Mouse (Mus musculus): Measurements from ENCODE around the gene Pygo1. TPM values are rescaled to one million over a fixed set of nuclear protein-coding genes. Genes with fewer than 3 reads are reported as not detected.

Pygo1 gene
- polyA plus RNA-seq, 1 experiment from 2014 or later = 1.8 TPM

- TF ChIP-seq CTCF (IDR thresholded peaks at IDR 0.05) = no peak
- TF ChIP-seq EP300 (IDR thresholded peaks at IDR 0.05) = no peak
- H3K4me2 ChIP-seq (replicated peaks; ENCODE audit: low read depth, low read length) = no peak overlapping the region
- H3K4me3 ChIP-seq (ENCODE audit: low read depth, low read length) = no peak overlapping the region
- no peaks in the 10 kb centered on the region for H3K36me3 ChIP-seq (ENCODE audit: insufficient read depth, low read length)
- H3K9me3 ChIP-seq (ENCODE audit: low read length) = no peaks in the 10 kb centered on the region
- no peak overlapping the region for H3K27ac ChIP-seq (ENCODE audit: low read length)
- H3K27me3 ChIP-seq (replicated peaks; ENCODE audit: insufficient read depth, low read length) = no peaks in the 10 kb centered on the region
- DNase-seq (ENCODE audit: low spot score) (no peak), ATAC-seq (no peak)
- peaks cover 4% of the 10 kb centered on the region; the same call in 1 of the 2 replicates for H3K4me1 ChIP-seq (ENCODE audit: insufficient read depth, low read depth, low read length)
- WGBS = 70% methylated on average over 15 of the region's 15 CpGs
- H3K9ac ChIP-seq (replicated peaks; ENCODE audit: low read depth) = no peak overlapping the region
Observed at GRCm38 (mm10) chr9:72961959-72962358, 36.5 kb downstream of the Pygo1 start.

DNA sequence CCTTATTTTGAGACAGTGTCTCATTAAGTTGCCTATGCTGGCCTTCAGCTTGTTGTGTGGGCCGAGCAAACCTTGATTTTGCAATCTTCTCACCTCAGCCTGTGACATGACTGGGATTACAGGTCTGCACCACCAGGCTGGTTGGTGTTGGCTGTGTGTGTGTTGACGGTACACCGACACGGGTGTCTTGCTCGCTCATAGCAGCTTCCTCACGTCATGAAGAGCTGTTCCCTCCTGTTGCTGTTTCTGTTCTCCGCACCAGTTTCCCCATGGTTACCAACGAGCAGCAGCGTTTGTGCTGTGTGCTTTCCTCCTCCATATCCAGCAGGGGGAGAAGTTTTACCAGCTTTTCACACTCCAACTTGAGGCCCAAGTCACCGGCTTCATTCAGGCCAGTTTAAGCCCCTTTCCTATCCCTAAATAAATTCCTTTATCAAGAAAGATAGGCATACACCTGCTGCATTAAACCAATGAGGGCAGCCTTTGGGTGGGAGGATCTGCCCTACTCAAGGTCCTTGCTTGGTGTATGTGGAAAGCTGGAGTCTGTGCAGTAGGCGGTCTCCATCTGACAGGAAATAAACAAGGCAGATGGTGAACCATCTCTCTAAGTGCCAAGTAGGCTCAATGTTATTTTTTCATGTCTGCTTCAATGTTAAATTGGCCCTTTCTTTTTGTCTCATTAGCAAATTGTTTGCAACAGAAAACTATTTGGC lies 43.1 kb downstream of the Pygo1 start:
- peak; percentile 84 for ATAC-seq
- Histone ChIP-seq H3K4me1 (ENCODE audit: insufficient read depth, low read depth, low read length) (no peaks in the 10 kb centered on the region), H3K4me3 (ENCODE audit: low read depth, low read length) (no peak overlapping the region), H3K27me3 (replicated peaks; ENCODE audit: insufficient read depth, low read length) (no peaks in the 10 kb centered on the region), H3K36me3 (ENCODE audit: insufficient read depth, low read length) (no peaks in the 10 kb centered on the region), H3K4me2 (replicated peaks; ENCODE audit: low read depth, low read length) (0 out of 2 replicates have a peak overlapping the region, but pooled peaks have one; percentile 20), H3K9me3 (ENCODE audit: low read length) (no peaks in the 10 kb centered on the region), H3K9ac (replicated peaks; ENCODE audit: low read depth) (no peak overlapping the region), H3K27ac (ENCODE audit: low read length) (no peak overlapping the region)
- peak; percentile 87 for TF ChIP-seq CTCF (IDR thresholded peaks at IDR 0.05)
- no peak for TF ChIP-seq EP300 (IDR thresholded peaks at IDR 0.05)
- 24% methylated on average over 11 of the region's 11 CpGs for WGBS
- DNase-seq (ENCODE audit: low spot score) = peak; percentile 92

DNA sequence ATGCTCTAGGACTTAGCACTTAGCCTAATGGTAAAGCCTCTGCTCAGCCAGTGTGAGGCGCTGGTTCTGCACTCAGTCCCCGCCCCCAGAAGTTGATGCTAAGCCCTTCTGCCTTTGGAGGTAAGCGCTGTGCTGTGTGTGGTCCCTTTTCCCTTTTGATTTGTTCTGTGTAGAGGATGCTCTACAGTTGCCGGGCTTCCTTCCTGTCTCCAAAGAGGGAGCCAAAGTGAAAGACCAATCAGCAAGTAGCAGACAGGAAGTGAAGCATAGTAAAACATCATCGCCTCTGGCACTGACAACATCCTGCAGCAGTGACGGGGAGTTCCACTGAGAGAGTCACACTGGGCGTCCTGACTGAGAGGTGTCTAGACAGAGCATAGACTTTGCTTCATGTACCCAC lies 44.4 kb downstream of the Pygo1 start:
- TF ChIP-seq EP300 (IDR thresholded peaks at IDR 0.05) = no peak
- no peak for TF ChIP-seq CTCF (IDR thresholded peaks at IDR 0.05)
- 51% methylated on average over 7 of the region's 7 CpGs for WGBS
- DNase-seq (ENCODE audit: low spot score) = peak; percentile 28
- Histone ChIP-seq H3K27me3 (replicated peaks; ENCODE audit: insufficient read depth, low read length) (no peaks in the 10 kb centered on the region), H3K9ac (replicated peaks; ENCODE audit: low read depth) (no peak overlapping the region), H3K4me1 (ENCODE audit: insufficient read depth, low read depth, low read length) (no peaks in the 10 kb centered on the region), H3K9me3 (ENCODE audit: low read length) (no peaks in the 10 kb centered on the region), H3K4me2 (replicated peaks; ENCODE audit: low read depth, low read length) (no peak overlapping the region), H3K4me3 (ENCODE audit: low read depth, low read length) (no peak overlapping the region), H3K36me3 (ENCODE audit: insufficient read depth, low read length) (no peaks in the 10 kb centered on the region), H3K27ac (ENCODE audit: low read length) (no peak overlapping the region)
- peak; percentile 59 for ATAC-seq

DNA sequence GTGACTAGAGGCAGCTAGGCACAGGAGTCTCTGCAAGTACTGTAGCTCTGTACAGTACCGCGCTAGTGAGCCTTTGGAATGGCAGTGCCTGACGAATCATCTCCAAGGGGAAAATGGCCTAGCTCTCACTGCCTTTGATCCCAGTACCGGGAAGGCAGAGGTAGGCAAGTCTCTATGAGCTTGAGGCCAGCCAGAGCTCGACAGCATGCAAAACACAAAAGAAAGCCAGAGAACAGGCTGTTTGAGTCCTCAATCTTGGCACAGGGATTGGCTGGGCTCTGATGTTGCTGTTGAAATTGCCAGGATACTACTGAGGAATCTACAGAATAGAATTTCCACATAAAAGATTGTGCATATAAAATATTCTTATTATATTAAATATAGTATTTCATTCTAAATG lies 47.0 kb downstream of the Pygo1 start:
- Histone ChIP-seq H3K9ac (replicated peaks; ENCODE audit: low read depth) (no peak overlapping the region), H3K4me3 (ENCODE audit: low read depth, low read length) (no peak overlapping the region), H3K4me2 (replicated peaks; ENCODE audit: low read depth, low read length) (no peak overlapping the region), H3K36me3 (ENCODE audit: insufficient read depth, low read length) (no peaks in the 10 kb centered on the region), H3K9me3 (ENCODE audit: low read length) (no peaks in the 10 kb centered on the region), H3K27me3 (replicated peaks; ENCODE audit: insufficient read depth, low read length) (no peaks in the 10 kb centered on the region), H3K4me1 (ENCODE audit: insufficient read depth, low read depth, low read length) (no peaks in the 10 kb centered on the region), H3K27ac (ENCODE audit: low read length) (no peak overlapping the region)
- DNase-seq (ENCODE audit: low spot score) (no peak), ATAC-seq (no peak)
- WGBS = 83% methylated on average over 5 of the region's 5 CpGs
- no peak for TF ChIP-seq EP300 (IDR thresholded peaks at IDR 0.05)
- TF ChIP-seq CTCF (IDR thresholded peaks at IDR 0.05) = no peak

DNA sequence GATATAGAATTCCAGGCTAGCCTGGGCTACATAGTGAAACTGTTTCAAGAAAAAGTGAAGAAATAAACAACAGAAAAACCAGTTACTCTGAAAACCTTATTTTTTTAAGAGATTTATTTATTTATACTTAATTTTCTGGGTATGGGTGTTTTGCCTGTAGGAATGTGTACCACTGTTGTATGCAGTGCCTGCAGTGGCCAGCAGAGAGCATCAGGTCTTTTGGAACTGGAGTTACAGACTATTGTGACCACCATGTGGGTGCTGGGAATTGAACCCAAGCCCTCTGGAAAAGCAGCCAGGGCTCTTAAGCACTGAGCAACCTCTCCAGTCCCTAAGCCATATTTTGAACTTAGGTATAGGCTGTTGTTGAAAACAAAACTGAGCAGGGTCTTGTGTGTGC lies 47.5 kb downstream of the Pygo1 start:
- TF ChIP-seq EP300 (IDR thresholded peaks at IDR 0.05) = no peak
- TF ChIP-seq CTCF (IDR thresholded peaks at IDR 0.05) = no peak
- H3K4me1 ChIP-seq (ENCODE audit: insufficient read depth, low read depth, low read length) = no peaks in the 10 kb centered on the region
- no peak for ATAC-seq

GRCm38 (mm10) chr9:72974734-72975133 lies 49.3 kb downstream of the Pygo1 start:
- H3K27ac ChIP-seq (ENCODE audit: low read length) = no peak overlapping the region
- ATAC-seq = no peak

More for the DNA sequence above, 47.5 kb downstream of the Pygo1 start:
- H3K27me3 ChIP-seq (replicated peaks; ENCODE audit: insufficient read depth, low read length) = no peaks in the 10 kb centered on the region
- H3K9me3 ChIP-seq (ENCODE audit: low read length) = no peaks in the 10 kb centered on the region
- H3K9ac ChIP-seq (replicated peaks; ENCODE audit: low read depth) = no peak overlapping the region
- H3K4me3 ChIP-seq (ENCODE audit: low read depth, low read length) = no peak overlapping the region
- H3K4me2 ChIP-seq (replicated peaks; ENCODE audit: low read depth, low read length) = no peak overlapping the region
- H3K36me3 ChIP-seq (ENCODE audit: insufficient read depth, low read length) = no peaks in the 10 kb centered on the region
- DNase-seq (ENCODE audit: low spot score) = no peak
- H3K27ac ChIP-seq (ENCODE audit: low read length) = no peak overlapping the region

More at GRCm38 (mm10) chr9:72974734-72975133, 49.3 kb downstream of the Pygo1 start:
- no peak for TF ChIP-seq EP300 (IDR thresholded peaks at IDR 0.05)
- TF ChIP-seq CTCF (IDR thresholded peaks at IDR 0.05) = no peak
- no peaks in the 10 kb centered on the region for H3K36me3 ChIP-seq (ENCODE audit: insufficient read depth, low read length)
- H3K9ac ChIP-seq (replicated peaks; ENCODE audit: low read depth) = no peak overlapping the region
- 87% methylated on average over 5 of the region's 5 CpGs for WGBS
- H3K4me3 ChIP-seq (ENCODE audit: low read depth, low read length) = no peak overlapping the region
- no peaks in the 10 kb centered on the region for H3K9me3 ChIP-seq (ENCODE audit: low read length)
- no peak for DNase-seq (ENCODE audit: low spot score)
- no peaks in the 10 kb centered on the region for H3K27me3 ChIP-seq (replicated peaks; ENCODE audit: insufficient read depth, low read length)
- no peaks in the 10 kb centered on the region for H3K4me1 ChIP-seq (ENCODE audit: insufficient read depth, low read depth, low read length)
- no peak overlapping the region for H3K4me2 ChIP-seq (replicated peaks; ENCODE audit: low read depth, low read length)

Measured in lung, postnatal 0 days (tissue).